Mouse (Mus musculus): Measurements from ENCODE around the gene Tnni1. TPM values are rescaled to one million over a fixed set of nuclear protein-coding genes. Genes with fewer than 3 reads are reported as not detected.

Gene Tnni1
- polyA plus RNA-seq, 1 experiment from 2014 or later: 6.4 TPM

GRCm38 (mm10) chr1:135777046-135777445, 2.2 kb upstream of the Tnni1 start:
- Histone ChIP-seq H3K9ac (ENCODE audit: low read depth, low read length) (no peak overlapping the region), H3K27ac (ENCODE audit: low read length) (no peak overlapping the region), H3K36me3 (ENCODE audit: control insufficient read depth, insufficient read depth, low read length) (no peaks in the 10 kb centered on the region), H3K4me3 (ENCODE audit: low read length) (no peak overlapping the region), H3K4me1 (ENCODE audit: control insufficient read depth, insufficient read depth, low read length) (peaks cover 6% of the 10 kb centered on the region), H3K9me3 (ENCODE audit: control insufficient read depth, low read length) (no peaks in the 10 kb centered on the region), H3K27me3 (replicated peaks; ENCODE audit: control insufficient read depth, insufficient read depth, low read length) (no peaks in the 10 kb centered on the region), H3K4me2 (ENCODE audit: low read depth, low read length) (no peak overlapping the region)
- no peak for ATAC-seq
- 83% methylated on average over 1 of the region's 1 CpGs for WGBS

GRCm38 (mm10) chr1:135780649-135781048, 1.4 kb downstream of the Tnni1 start:
- H3K9me3 ChIP-seq (ENCODE audit: control insufficient read depth, low read length): no peaks in the 10 kb centered on the region
- no peaks in the 10 kb centered on the region for H3K27me3 ChIP-seq (replicated peaks; ENCODE audit: control insufficient read depth, insufficient read depth, low read length)
- H3K27ac ChIP-seq (ENCODE audit: low read length): no peak overlapping the region
- no peak overlapping the region for H3K4me3 ChIP-seq (ENCODE audit: low read length)
- no peaks in the 10 kb centered on the region for H3K36me3 ChIP-seq (ENCODE audit: control insufficient read depth, insufficient read depth, low read length)
- 41% methylated on average over 4 of the region's 4 CpGs for WGBS
- ATAC-seq: no peak
- no peak overlapping the region for H3K9ac ChIP-seq (ENCODE audit: low read depth, low read length)
- no peak overlapping the region for H3K4me2 ChIP-seq (ENCODE audit: low read depth, low read length)
- peaks cover 6% of the 10 kb centered on the region for H3K4me1 ChIP-seq (ENCODE audit: control insufficient read depth, insufficient read depth, low read length)

DNA sequence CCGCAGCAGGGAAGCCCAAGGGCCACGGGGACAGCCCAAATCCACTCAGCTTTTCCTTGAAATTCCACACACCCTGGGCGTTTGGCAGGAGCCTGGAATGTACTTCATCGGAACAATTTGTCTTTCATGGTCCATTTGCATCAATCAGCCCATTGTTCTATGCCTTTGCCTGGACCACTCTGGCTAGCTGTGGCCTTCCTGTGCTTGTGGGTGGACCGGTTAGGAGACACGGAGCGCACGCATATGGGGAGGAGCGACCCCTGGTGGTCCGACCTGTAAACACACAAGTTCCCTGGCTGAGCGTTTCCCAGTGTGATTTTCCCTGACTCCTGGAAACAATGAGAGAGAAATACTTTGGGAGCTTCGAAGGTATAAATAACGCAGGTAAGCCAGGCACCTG, 2.0 kb downstream of the Tnni1 start:
- Histone ChIP-seq H3K27ac (ENCODE audit: low read length) (no peak overlapping the region), H3K9me3 (ENCODE audit: control insufficient read depth, low read length) (no peaks in the 10 kb centered on the region), H3K4me2 (ENCODE audit: low read depth, low read length) (no peak overlapping the region), H3K4me1 (ENCODE audit: control insufficient read depth, insufficient read depth, low read length) (peaks cover 6% of the 10 kb centered on the region), H3K36me3 (ENCODE audit: control insufficient read depth, insufficient read depth, low read length) (no peaks in the 10 kb centered on the region), H3K27me3 (replicated peaks; ENCODE audit: control insufficient read depth, insufficient read depth, low read length) (no peaks in the 10 kb centered on the region), H3K9ac (ENCODE audit: low read depth, low read length) (no peak overlapping the region), H3K4me3 (ENCODE audit: low read length) (no peak overlapping the region)
- ATAC-seq: peak; percentile 56
- 17% methylated on average over 13 of the region's 13 CpGs for WGBS

DNA sequence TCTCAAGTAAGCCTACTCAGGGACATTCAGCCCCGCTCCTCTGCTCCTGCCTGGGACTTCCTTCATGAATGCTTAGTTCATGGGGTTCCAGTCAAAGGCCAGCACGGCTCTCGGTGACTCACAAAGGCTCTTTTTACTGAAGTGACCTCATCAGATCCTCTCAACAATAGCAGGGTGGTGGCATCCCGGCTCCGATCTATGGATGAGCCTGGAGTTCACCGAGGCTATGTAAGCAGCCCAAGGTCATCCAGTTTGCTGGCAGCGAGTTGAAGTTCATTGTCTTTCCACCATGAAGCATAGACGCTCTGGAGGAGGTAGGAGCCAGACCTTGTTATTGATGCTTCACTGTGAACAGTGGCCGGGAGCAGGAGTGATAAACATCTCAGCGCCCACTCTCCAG, 3.6 kb downstream of the Tnni1 start:
- Histone ChIP-seq H3K4me2 (ENCODE audit: low read depth, low read length) (no peak overlapping the region), H3K27ac (ENCODE audit: low read length) (no peak overlapping the region), H3K9ac (ENCODE audit: low read depth, low read length) (no peak overlapping the region), H3K4me1 (ENCODE audit: control insufficient read depth, insufficient read depth, low read length) (peaks cover 6% of the 10 kb centered on the region), H3K36me3 (ENCODE audit: control insufficient read depth, insufficient read depth, low read length) (no peaks in the 10 kb centered on the region), H3K27me3 (replicated peaks; ENCODE audit: control insufficient read depth, insufficient read depth, low read length) (no peaks in the 10 kb centered on the region), H3K4me3 (ENCODE audit: low read length) (no peak overlapping the region), H3K9me3 (ENCODE audit: control insufficient read depth, low read length) (no peaks in the 10 kb centered on the region)
- 50% methylated on average over 10 of the region's 10 CpGs for WGBS
- no peak for ATAC-seq

- ATAC-seq: peak; percentile 31; the same call in 1 of the 2 replicates
- Histone ChIP-seq H3K4me3 (ENCODE audit: low read length) (no peak overlapping the region), H3K36me3 (ENCODE audit: control insufficient read depth, insufficient read depth, low read length) (no peaks in the 10 kb centered on the region), H3K4me2 (ENCODE audit: low read depth, low read length) (no peak overlapping the region), H3K27me3 (replicated peaks; ENCODE audit: control insufficient read depth, insufficient read depth, low read length) (no peaks in the 10 kb centered on the region), H3K4me1 (ENCODE audit: control insufficient read depth, insufficient read depth, low read length) (peaks cover 12% of the 10 kb centered on the region; the same call in 1 of the 2 replicates), H3K9ac (ENCODE audit: low read depth, low read length) (no peak overlapping the region), H3K27ac (ENCODE audit: low read length) (no peak overlapping the region), H3K9me3 (ENCODE audit: control insufficient read depth, low read length) (no peaks in the 10 kb centered on the region)
- WGBS: 46% methylated on average over 3 of the region's 3 CpGs
These were observed 8.6 kb downstream of the Tnni1 start for GRCm38 (mm10) chr1:135787799-135788198.

DNA sequence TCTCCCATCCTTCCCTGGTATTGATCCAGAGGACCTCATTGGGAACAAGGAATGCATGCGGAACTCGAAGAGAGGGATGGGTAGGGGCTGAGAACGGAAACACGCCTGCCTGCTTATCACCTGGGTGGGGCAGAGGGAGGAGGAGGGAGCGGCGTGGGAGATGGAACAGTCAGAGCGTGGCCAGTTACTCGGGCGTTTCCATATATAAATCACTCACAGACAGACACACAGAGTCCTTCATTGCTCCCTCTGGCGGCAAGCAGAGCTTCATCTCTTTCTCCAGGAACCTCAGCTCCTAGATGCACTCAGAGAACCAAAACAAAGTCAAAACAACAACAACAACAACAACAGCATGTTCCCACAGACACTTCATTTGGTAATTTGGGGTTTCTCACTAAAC, 9.5 kb downstream of the Tnni1 start:
- Histone ChIP-seq H3K9me3 (ENCODE audit: control insufficient read depth, low read length) (no peaks in the 10 kb centered on the region), H3K27ac (ENCODE audit: low read length) (no peak overlapping the region), H3K9ac (ENCODE audit: low read depth, low read length) (no peak overlapping the region), H3K27me3 (replicated peaks; ENCODE audit: control insufficient read depth, insufficient read depth, low read length) (no peaks in the 10 kb centered on the region), H3K36me3 (ENCODE audit: control insufficient read depth, insufficient read depth, low read length) (no peaks in the 10 kb centered on the region), H3K4me1 (ENCODE audit: control insufficient read depth, insufficient read depth, low read length) (peaks cover 18% of the 10 kb centered on the region), H3K4me3 (ENCODE audit: low read length) (no peak overlapping the region), H3K4me2 (ENCODE audit: low read depth, low read length) (peak overlapping the region; percentile 19; the same call in 1 of the 2 replicates)
- 17% methylated on average over 10 of the region's 10 CpGs for WGBS
- ATAC-seq: peak; percentile 36; the same call in 1 of the 2 replicates

- Histone ChIP-seq H3K9ac (ENCODE audit: low read depth, low read length) (no peak overlapping the region), H3K27ac (ENCODE audit: low read length) (no peak overlapping the region), H3K9me3 (ENCODE audit: control insufficient read depth, low read length) (no peaks in the 10 kb centered on the region), H3K4me1 (ENCODE audit: control insufficient read depth, insufficient read depth, low read length) (peaks cover 29% of the 10 kb centered on the region), H3K4me3 (ENCODE audit: low read length) (no peak overlapping the region), H3K27me3 (replicated peaks; ENCODE audit: control insufficient read depth, insufficient read depth, low read length) (no peaks in the 10 kb centered on the region), H3K4me2 (ENCODE audit: low read depth, low read length) (no peak overlapping the region), H3K36me3 (ENCODE audit: control insufficient read depth, insufficient read depth, low read length) (no peaks in the 10 kb centered on the region)
- ATAC-seq: no peak
- WGBS: 16% methylated on average over 5 of the region's 5 CpGs
These were observed 10.6 kb downstream of the Tnni1 start for GRCm38 (mm10) chr1:135789815-135790214.

DNA sequence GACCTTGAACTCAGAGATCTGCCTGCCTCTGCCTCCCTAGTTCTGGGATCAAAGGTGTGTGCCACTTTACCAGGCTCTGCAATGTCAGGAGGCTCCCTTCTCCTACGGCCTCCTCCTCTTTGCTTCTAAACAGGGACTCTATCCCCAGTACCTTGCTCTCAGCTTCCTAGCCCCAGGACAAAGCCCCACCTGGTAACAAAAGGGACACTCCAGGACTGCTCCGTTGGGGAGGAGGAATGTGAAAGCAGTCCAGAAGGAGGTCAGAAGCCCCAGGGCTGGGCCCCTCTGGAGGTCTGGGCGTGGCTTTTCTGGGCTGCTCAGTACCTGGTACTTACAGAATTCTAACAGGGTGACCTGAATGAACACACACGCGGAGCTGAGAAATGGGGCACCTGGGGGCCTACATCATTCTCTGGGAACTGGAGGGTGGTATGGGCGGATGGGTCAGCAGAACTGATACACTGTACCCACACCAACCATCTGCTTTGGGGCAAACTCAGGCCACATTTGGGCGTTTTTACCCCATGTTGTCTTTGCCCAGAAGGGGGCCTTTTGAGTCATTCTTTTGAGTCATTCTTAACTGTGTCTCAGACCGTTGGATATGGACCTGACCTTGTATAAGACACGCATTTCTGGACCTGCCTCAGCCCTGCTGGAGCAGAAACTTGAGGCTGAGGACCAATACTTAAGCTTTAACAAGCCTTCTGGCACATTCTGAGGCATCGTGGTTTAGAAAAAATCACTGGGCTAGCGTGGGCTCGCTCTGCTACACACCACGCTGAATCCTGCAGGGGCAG, 13.1 kb downstream of the Tnni1 start:
- no peak for ATAC-seq
- 71% methylated on average over 13 of the region's 13 CpGs for WGBS
- Histone ChIP-seq H3K9ac (ENCODE audit: low read depth, low read length) (no peak overlapping the region), H3K27me3 (replicated peaks; ENCODE audit: control insufficient read depth, insufficient read depth, low read length) (no peaks in the 10 kb centered on the region), H3K27ac (ENCODE audit: low read length) (peak overlapping the region; percentile 4; the same call in 1 of the 2 replicates), H3K9me3 (ENCODE audit: control insufficient read depth, low read length) (no peaks in the 10 kb centered on the region), H3K4me1 (ENCODE audit: control insufficient read depth, insufficient read depth, low read length) (peaks cover 47% of the 10 kb centered on the region), H3K4me3 (ENCODE audit: low read length) (no peak overlapping the region), H3K36me3 (ENCODE audit: control insufficient read depth, insufficient read depth, low read length) (no peaks in the 10 kb centered on the region), H3K4me2 (ENCODE audit: low read depth, low read length) (no peak overlapping the region)

DNA sequence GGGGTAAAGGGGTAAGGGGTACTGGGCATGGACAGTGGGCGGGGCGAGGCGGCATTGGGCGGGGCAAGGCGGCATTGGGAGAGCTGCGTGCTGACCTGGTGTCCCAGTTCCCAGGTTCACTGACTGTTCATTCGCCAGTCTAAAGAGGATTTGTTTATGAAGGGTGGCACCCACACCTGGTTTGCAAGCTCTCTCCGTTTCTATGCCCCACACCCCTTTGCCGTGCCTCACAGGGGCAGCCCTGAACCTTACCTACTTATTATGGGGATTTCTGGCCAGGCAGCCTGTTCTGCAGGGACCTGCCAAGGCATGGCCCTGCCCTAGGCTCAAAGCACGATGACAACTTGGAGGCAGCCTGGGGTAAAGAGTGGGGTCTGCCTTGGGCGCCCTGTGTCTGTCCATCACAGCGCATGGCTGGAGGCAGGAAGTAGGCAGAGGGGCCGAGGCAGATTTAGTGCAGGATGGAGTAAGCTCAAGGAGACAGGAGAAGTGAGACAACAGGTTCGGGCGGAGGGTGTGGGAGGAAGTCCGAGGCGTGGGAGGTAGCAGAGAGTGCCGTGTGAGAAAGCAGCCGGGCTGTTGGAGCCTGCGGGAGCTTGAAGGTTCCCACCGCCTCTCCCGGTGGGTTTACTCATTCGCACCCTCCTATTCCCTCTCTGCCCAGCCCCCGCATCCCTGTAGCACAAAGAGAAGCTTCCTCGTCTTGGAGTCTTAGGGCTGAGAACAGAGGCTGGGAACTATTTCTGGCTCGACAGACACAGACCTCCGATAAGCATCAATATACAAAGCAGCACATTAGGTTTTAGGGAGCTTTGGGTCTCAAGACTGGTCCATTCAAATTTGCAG, 14.4 kb downstream of the Tnni1 start:
- Histone ChIP-seq H3K27ac (ENCODE audit: low read length) (peak overlapping the region; percentile 82), H3K36me3 (ENCODE audit: control insufficient read depth, insufficient read depth, low read length) (no peaks in the 10 kb centered on the region), H3K9me3 (ENCODE audit: control insufficient read depth, low read length) (no peaks in the 10 kb centered on the region), H3K9ac (ENCODE audit: low read depth, low read length) (peak overlapping the region; percentile 71), H3K4me2 (ENCODE audit: low read depth, low read length) (peak overlapping the region; percentile 61), H3K4me3 (ENCODE audit: low read length) (peak overlapping the region; percentile 35), H3K4me1 (ENCODE audit: control insufficient read depth, insufficient read depth, low read length) (peaks cover 42% of the 10 kb centered on the region), H3K27me3 (replicated peaks; ENCODE audit: control insufficient read depth, insufficient read depth, low read length) (no peaks in the 10 kb centered on the region)
- 12% methylated on average over 27 of the region's 27 CpGs for WGBS
- peak; percentile 62 for ATAC-seq

Measured in intestine, embryonic 16.5 days (tissue).